Mouse (Mus musculus) hindbrain, postnatal 0 days (tissue): Measurements from ENCODE around the gene Iars2. TPM values are rescaled to one million over a fixed set of nuclear protein-coding genes. Genes with fewer than 3 reads are reported as not detected.

Experiments
- ATAC-seq: fragments of 200-750 bp; cut with Nextera tagmentation; 2 replicates; pipeline ENCODE4 v1.8.0; 2017; ENCODE audit warnings: mild to moderate bottlenecking, moderate TSS enrichment, moderate library complexity
- DNase-seq: peaks from one replicate; pipeline ENCODE4 v3.0.0-alpha.2; 2015; ENCODE audit warnings: low spot score
- H3K27ac ChIP-seq: fragments of 300-500 bp; sonication (generic); 2 replicates; pipeline ENCODE4 v1.5.1; 2014; ENCODE audit warnings: mild to moderate bottlenecking
- H3K27me3 ChIP-seq: fragments of 300-500 bp; sonication (generic); 2 replicates; pipeline ENCODE4 v1.6.1; 2014; ENCODE audit warnings: low read length, mixed read lengths; ENCODE audit not compliant: insufficient read depth
- H3K36me3 ChIP-seq: fragments of 300-500 bp; sonication (generic); 2 replicates; pipeline ENCODE4 v1.6.1; 2014; ENCODE audit warnings: low read length, mixed read lengths; ENCODE audit not compliant: insufficient read depth
- H3K4me1 ChIP-seq: fragments of 300-500 bp; sonication (generic); 2 replicates; pipeline ENCODE4 v1.6.1; 2014; ENCODE audit warnings: antibody characterized with exemption, low read length, mixed read lengths; ENCODE audit not compliant: insufficient read depth
- H3K4me2 ChIP-seq: fragments of 300-500 bp; sonication (generic); 2 replicates; pipeline ENCODE4 v1.6.1; 2014; ENCODE audit warnings: low read depth, mild to moderate bottlenecking, low read length, moderate library complexity, mixed read lengths
- H3K4me3 ChIP-seq: fragments of 300-500 bp; sonication (generic); 2 replicates; pipeline ENCODE4 v1.5.1; 2014; ENCODE audit warnings: low read length
- H3K9ac ChIP-seq: fragments of 300-500 bp; sonication (generic); replicated peaks from 2 replicates; pipeline ENCODE4 v1.6.1; 2014; ENCODE audit warnings: mild to moderate bottlenecking, low read length, moderate library complexity, mixed read lengths
- H3K9me3 ChIP-seq: fragments of 300-500 bp; sonication (generic); 2 replicates; pipeline ENCODE4 v1.6.1; 2016; ENCODE audit warnings: low read length, mixed read lengths
- CTCF ChIP-seq: IDR thresholded peaks from 2 replicates; pipeline ENCODE4 v1.5.1; 2016; ENCODE audit warnings: antibody characterized with exemption, control low read depth, low read depth
- WGBS: fragments of 180-500 bp; shearing (Covaris S2); extraction: QIAGEN DNeasy Blood & Tissue Kit; methylation state at CpG from one replicate; pipeline ENCODE4 v1.1.7; 2014; 5-methylcytosine and 5-hydroxymethylcytosine counted together
- polyA plus RNA-seq: library from polyadenylated mRNA; unstranded; fragments of >200 nt; fragmentation: Nextera tagmentation; extraction: Ambion mirVana; gene quantifications from 2 replicates; pipeline ENCODE4 v1.2.1, GENCODE M21; 2015
- total RNA-seq: library from RNA; depleted of rRNA; stranded (reverse); fragments of >200 nt; gene quantifications from 2 replicates; pipeline ENCODE4 v1.2.3, GENCODE M21; 2014

Gene Iars2
- total and polyA plus RNA-seq, 2 experiments from 2014 or later = 18.8 to 39.0 TPM

- Histone ChIP-seq H3K27ac (no peak overlapping the region), H3K4me2 (no peak overlapping the region), H3K4me1 (no peaks in the 10 kb centered on the region), H3K27me3 (no peaks in the 10 kb centered on the region), H3K9me3 (no peaks in the 10 kb centered on the region), H3K36me3 (peaks cover 75% of the 10 kb centered on the region), H3K4me3 (no peak overlapping the region), H3K9ac (no peak overlapping the region)
- no peak for DNase-seq
- WGBS = 96% methylated on average over 7 of the region's 7 CpGs
- ATAC-seq = no peak
- no peak for TF ChIP-seq CTCF
Observed at GRCm38 (mm10) chr1:185275976-185276375, 53.2 kb downstream of the Iars2 start.

GRCm38 (mm10) chr1:185274819-185275545, 54.2 kb downstream of the Iars2 start:
- Histone ChIP-seq H3K4me2 (no peak overlapping the region), H3K4me1 (no peaks in the 10 kb centered on the region), H3K27me3 (no peaks in the 10 kb centered on the region), H3K9me3 (no peaks in the 10 kb centered on the region), H3K27ac (no peak overlapping the region), H3K4me3 (no peak overlapping the region), H3K9ac (no peak overlapping the region), H3K36me3 (peaks cover 70% of the 10 kb centered on the region)
- TF ChIP-seq CTCF = no peak
- DNase-seq (no peak), ATAC-seq (no peak)
- 90% methylated on average over 5 of the region's 5 CpGs for WGBS

- TF ChIP-seq CTCF = no peak
- H3K27ac ChIP-seq = no peak overlapping the region
- ATAC-seq (no peak), DNase-seq (no peak)
- H3K27me3 ChIP-seq = no peaks in the 10 kb centered on the region
- WGBS = 90% methylated on average over 9 of the region's 9 CpGs
- H3K36me3 ChIP-seq = peaks cover 56% of the 10 kb centered on the region
- no peak overlapping the region for H3K4me3 ChIP-seq
- H3K9ac ChIP-seq = no peak overlapping the region
- H3K9me3 ChIP-seq = no peaks in the 10 kb centered on the region
- no peaks in the 10 kb centered on the region for H3K4me1 ChIP-seq
- H3K4me2 ChIP-seq = no peak overlapping the region
Observed at GRCm38 (mm10) chr1:185271373-185271772, 57.8 kb downstream of the Iars2 start.

- no peak for TF ChIP-seq CTCF
Observed at GRCm38 (mm10) chr1:185270403-185271097, 58.6 kb downstream of the Iars2 start.

GRCm38 (mm10) chr1:185268675-185269074, 60.5 kb downstream of the Iars2 start:
- Histone ChIP-seq H3K4me2 (no peak overlapping the region), H3K27me3 (no peaks in the 10 kb centered on the region), H3K9me3 (no peaks in the 10 kb centered on the region), H3K27ac (no peak overlapping the region), H3K36me3 (peaks cover 58% of the 10 kb centered on the region), H3K4me1 (no peaks in the 10 kb centered on the region), H3K4me3 (no peak overlapping the region), H3K9ac (no peak overlapping the region)
- WGBS = 91% methylated on average over 4 of the region's 4 CpGs
- no peak for DNase-seq
- no peak for TF ChIP-seq CTCF
- ATAC-seq = no peak

More at GRCm38 (mm10) chr1:185270403-185271097, 58.6 kb downstream of the Iars2 start:
- H3K27me3 ChIP-seq = no peaks in the 10 kb centered on the region
- H3K27ac ChIP-seq = no peak overlapping the region
- WGBS = 96% methylated on average over 8 of the region's 8 CpGs
- DNase-seq (no peak), ATAC-seq (no peak)
- H3K4me2 ChIP-seq = no peak overlapping the region
- H3K4me3 ChIP-seq = no peak overlapping the region
- peaks cover 53% of the 10 kb centered on the region for H3K36me3 ChIP-seq
- H3K9ac ChIP-seq = no peak overlapping the region
- H3K9me3 ChIP-seq = no peaks in the 10 kb centered on the region
- H3K4me1 ChIP-seq = no peaks in the 10 kb centered on the region

- TF ChIP-seq CTCF = peak; percentile 87
- Histone ChIP-seq H3K4me3 (no peak overlapping the region), H3K4me2 (no peak overlapping the region), H3K9me3 (no peaks in the 10 kb centered on the region), H3K27me3 (no peaks in the 10 kb centered on the region), H3K36me3 (peaks cover 74% of the 10 kb centered on the region), H3K27ac (no peak overlapping the region), H3K9ac (no peak overlapping the region), H3K4me1 (no peaks in the 10 kb centered on the region)
- ATAC-seq = peak; percentile 79
- peak; percentile 65 for DNase-seq
- 50% methylated on average over 14 of the region's 14 CpGs for WGBS
Observed at GRCm38 (mm10) chr1:185262565-185262964, 66.6 kb downstream of the Iars2 start.

GRCm38 (mm10) chr1:185256753-185257152, 72.4 kb downstream of the Iars2 start:
- WGBS = 34% methylated on average over 3 of the region's 3 CpGs
- H3K4me1 ChIP-seq = no peaks in the 10 kb centered on the region
- no peak overlapping the region for H3K27ac ChIP-seq
- H3K9ac ChIP-seq = no peak overlapping the region
- H3K4me3 ChIP-seq = no peak overlapping the region
- TF ChIP-seq CTCF = no peak
- no peak for ATAC-seq
- peaks cover 41% of the 10 kb centered on the region; the same call in 1 of the 2 replicates for H3K36me3 ChIP-seq
- no peak for DNase-seq
- H3K4me2 ChIP-seq = no peak overlapping the region
- H3K27me3 ChIP-seq = no peaks in the 10 kb centered on the region
- H3K9me3 ChIP-seq = no peaks in the 10 kb centered on the region
